Mouse (Mus musculus): ENCODE data around the gene Hadh.

The Hadh gene

GRCm38 (mm10) chr3:131270381-131270780 is 1.5 kb downstream of the Hadh start:
- DNase-seq, result no peak

GRCm38 (mm10) chr3:131266366-131267050 is 5.4 kb downstream of the Hadh start:
- no peak for DNase-seq

- DNase-seq, result no peak
These were observed 6.4 kb downstream of the Hadh start for GRCm38 (mm10) chr3:131265516-131265915.

GRCm38 (mm10) chr3:131263766-131264486 is 8.0 kb downstream of the Hadh start:
- no peak for DNase-seq

GRCm38 (mm10) chr3:131260418-131260817 is 11.5 kb downstream of the Hadh start:
- no peak for DNase-seq

- DNase-seq, result no peak
These were observed 12.4 kb downstream of the Hadh start for GRCm38 (mm10) chr3:131259392-131259965.

- no peak for DNase-seq
These were observed 13.0 kb downstream of the Hadh start for GRCm38 (mm10) chr3:131258921-131259320.

GRCm38 (mm10) chr3:131255399-131255981 is 16.4 kb downstream of the Hadh start:
- DNase-seq, result no peak

- no peak for DNase-seq
These were observed 16.9 kb downstream of the Hadh start for GRCm38 (mm10) chr3:131254991-131255390.

GRCm38 (mm10) chr3:131251601-131252000 is 20.3 kb downstream of the Hadh start:
- DNase-seq, result no peak

- no peak for DNase-seq
These were observed 20.9 kb downstream of the Hadh start for GRCm38 (mm10) chr3:131250978-131251377.

GRCm38 (mm10) chr3:131250283-131250682 is 21.6 kb downstream of the Hadh start:
- DNase-seq, result no peak

- DNase-seq, result no peak
These were observed 23.5 kb downstream of the Hadh start for GRCm38 (mm10) chr3:131248444-131248843.

GRCm38 (mm10) chr3:131247851-131248250 is 24.1 kb downstream of the Hadh start:
- DNase-seq, result no peak

GRCm38 (mm10) chr3:131247447-131247846 is 24.5 kb downstream of the Hadh start:
- DNase-seq, result no peak

- DNase-seq, result no peak
These were observed 25.3 kb downstream of the Hadh start for GRCm38 (mm10) chr3:131246579-131247046.

GRCm38 (mm10) chr3:131245766-131246578 is 25.9 kb downstream of the Hadh start:
- DNase-seq, result peak; percentile 81 to 91

GRCm38 (mm10) chr3:131237785-131238633 is 33.9 kb downstream of the Hadh start:
- DNase-seq, result peak; percentile 94 to 95

- DNase-seq, result no peak
These were observed 34.8 kb downstream of the Hadh start for GRCm38 (mm10) chr3:131237061-131237460.

- DNase-seq, result no peak
These were observed 43.8 kb downstream of the Hadh start for GRCm38 (mm10) chr3:131228083-131228482.

- no peak for DNase-seq
These were observed 53.1 kb downstream of the Hadh start for GRCm38 (mm10) chr3:131218636-131219390.

Data from cerebellum, postnatal 10 days (tissue).